Mouse (Mus musculus) kidney, embryonic 15.5 days (tissue): ENCODE measurements around the gene Trappc4. TPM values are rescaled to one million over a fixed set of nuclear protein-coding genes. Genes with fewer than 3 reads are reported as not detected.
"Not testable (repeated sequence)": the region's sequence is repeated elsewhere in the genome, so short reads cannot be mapped to it uniquely, and the experiment has no call there.

Source experiments
- ATAC-seq: fragments of 200-750 bp; cut with Nextera tagmentation; replicated peaks from 2 replicates; pipeline ENCODE4 v1.8.0; 2017; ENCODE audit warnings: moderate TSS enrichment; ENCODE audit not compliant: low FRiP score
- H3K27ac ChIP-seq: fragments of 300-500 bp; sonication (generic); 2 replicates; pipeline ENCODE4 v1.5.1; 2015; ENCODE audit warnings: mild to moderate bottlenecking, inconsistent platforms
- H3K27me3 ChIP-seq: fragments of 300-500 bp; sonication (generic); 2 replicates; pipeline ENCODE4 v1.6.1; 2015; ENCODE audit warnings: inconsistent platforms
- H3K36me3 ChIP-seq: fragments of 300-500 bp; sonication (generic); 2 replicates; pipeline ENCODE4 v1.6.1; 2015; ENCODE audit warnings: inconsistent platforms
- H3K4me1 ChIP-seq: fragments of 300-500 bp; sonication (generic); 2 replicates; pipeline ENCODE4 v1.6.1; 2015; ENCODE audit warnings: inconsistent platforms
- H3K4me2 ChIP-seq: fragments of 300-500 bp; sonication (generic); 2 replicates; pipeline ENCODE4 v1.6.1; 2015; ENCODE audit warnings: moderate library complexity, mild to moderate bottlenecking, inconsistent platforms
- H3K4me3 ChIP-seq: fragments of 300-500 bp; sonication (generic); replicated peaks from 2 replicates; pipeline ENCODE4 v1.5.1; 2015; ENCODE audit warnings: mild to moderate bottlenecking, inconsistent platforms
- H3K9ac ChIP-seq: fragments of 300-500 bp; sonication (generic); 2 replicates; pipeline ENCODE4 v1.6.1; 2015; ENCODE audit warnings: mild to moderate bottlenecking, inconsistent platforms
- H3K9me3 ChIP-seq: fragments of 300-500 bp; sonication (generic); replicated peaks from 2 replicates; pipeline ENCODE4 v1.6.1; 2016; ENCODE audit warnings: inconsistent platforms
- WGBS: fragments of 180-500 bp; shearing (Covaris S2); methylation state at CpG from one replicate; pipeline ENCODE4 v1.1.7; 2015; ENCODE audit warnings: mixed read lengths; 5-methylcytosine and 5-hydroxymethylcytosine counted together
- polyA plus RNA-seq: library from polyadenylated mRNA; unstranded; fragments of >200 nt; fragmentation: Nextera tagmentation; extraction: Ambion mirVana; gene quantifications from 2 replicates; pipeline ENCODE4 v1.2.1, GENCODE M21; 2015

Gene Trappc4
- polyA plus RNA-seq, 1 experiment from 2014 or later, result 138 TPM

GRCm38 (mm10) chr9:44418519-44419385 lies 11.4 kb upstream of the Trappc4 start, which contains the start of gene Ccdc84:
Gene Ccdc84 (minus strand): TSS chr9:44418569.
- Histone ChIP-seq H3K27ac (peak within 1 kb of the TSS; percentile 88), H3K9ac (peak within 1 kb of the TSS; percentile 75), H3K4me3 (peak within 1 kb of the TSS; percentile 76), H3K36me3 (peaks cover 23% of the 10 kb centered on the region), H3K27me3 (no peaks in the 10 kb centered on the region), H3K4me1 (peaks cover 18% of the 10 kb centered on the region), H3K4me2 (peak within 1 kb of the TSS; percentile 79), H3K9me3 (no peaks in the 10 kb centered on the region)
- ATAC-seq, result no peak
- WGBS, result 75% methylated on average over 14 of the region's 14 CpGs

GRCm38 (mm10) chr9:44417892-44418363 lies 10.5 kb upstream of the Trappc4 start:
- H3K4me1 ChIP-seq, result peaks cover 18% of the 10 kb centered on the region
- under 1% methylated on average over 38 of the region's 38 CpGs for WGBS
- peak overlapping the region; percentile 75 for H3K9ac ChIP-seq
- H3K27me3 ChIP-seq, result no peaks in the 10 kb centered on the region
- no peaks in the 10 kb centered on the region for H3K9me3 ChIP-seq
- peak overlapping the region; percentile 88 for H3K27ac ChIP-seq
- ATAC-seq, result peak; percentile 93
- H3K36me3 ChIP-seq, result peaks cover 29% of the 10 kb centered on the region
- H3K4me2 ChIP-seq, result peak overlapping the region; percentile 79
- H3K4me3 ChIP-seq, result peak overlapping the region; percentile 76

- Histone ChIP-seq H3K9me3 (no peaks in the 10 kb centered on the region), H3K4me1 (peaks cover 18% of the 10 kb centered on the region), H3K27ac (peak overlapping the region; percentile 88), H3K4me3 (peak overlapping the region; percentile 76), H3K27me3 (no peaks in the 10 kb centered on the region), H3K36me3 (peaks cover 35% of the 10 kb centered on the region), H3K9ac (peak overlapping the region; percentile 75), H3K4me2 (peak overlapping the region; percentile 79)
- 7% methylated on average over 26 of the region's 26 CpGs for WGBS
- ATAC-seq, result peak; percentile 85
These were observed 9.9 kb upstream of the Trappc4 start for GRCm38 (mm10) chr9:44417156-44417891.

- Histone ChIP-seq H3K27ac (0 out of 2 replicates have a peak overlapping the region, but pooled peaks have one; percentile 19), H3K9ac (no peak overlapping the region), H3K9me3 (no peaks in the 10 kb centered on the region), H3K4me1 (peaks cover 19% of the 10 kb centered on the region), H3K4me3 (no peak overlapping the region), H3K4me2 (no peak overlapping the region), H3K27me3 (no peaks in the 10 kb centered on the region), H3K36me3 (peaks cover 71% of the 10 kb centered on the region)
- 83% methylated on average over 2 of the region's 2 CpGs for WGBS
- ATAC-seq, result no peak
These were observed 5.4 kb upstream of the Trappc4 start for GRCm38 (mm10) chr9:44412781-44413180.

- ATAC-seq, result no peak
- H3K36me3 ChIP-seq, result peaks cover 71% of the 10 kb centered on the region
- no peak overlapping the region for H3K4me2 ChIP-seq
- H3K27me3 ChIP-seq, result no peaks in the 10 kb centered on the region
- peaks cover 16% of the 10 kb centered on the region for H3K4me1 ChIP-seq
- WGBS, result 87% methylated on average over 4 of the region's 4 CpGs
- H3K27ac ChIP-seq, result 0 out of 2 replicates have a peak overlapping the region, but pooled peaks have one; percentile 19
- no peak overlapping the region for H3K4me3 ChIP-seq
- no peaks in the 10 kb centered on the region for H3K9me3 ChIP-seq
- H3K9ac ChIP-seq, result no peak overlapping the region
These were observed 4.9 kb upstream of the Trappc4 start for GRCm38 (mm10) chr9:44412306-44412705.

- 91% methylated on average over 1 of the region's 1 CpGs for WGBS
- H3K9me3 ChIP-seq, result no peaks in the 10 kb centered on the region
- H3K4me2 ChIP-seq, result no peak overlapping the region
- no peak for ATAC-seq
- no peak overlapping the region for H3K9ac ChIP-seq
- peaks cover 12% of the 10 kb centered on the region for H3K4me1 ChIP-seq
- no peak overlapping the region for H3K4me3 ChIP-seq
- H3K27ac ChIP-seq, result no peak overlapping the region
- H3K27me3 ChIP-seq, result no peaks in the 10 kb centered on the region
- H3K36me3 ChIP-seq, result peaks cover 71% of the 10 kb centered on the region
These were observed 4.3 kb upstream of the Trappc4 start for GRCm38 (mm10) chr9:44411601-44412130.

- Histone ChIP-seq H3K27ac (no peak overlapping the region), H3K9ac (no peak overlapping the region), H3K4me2 (no peak overlapping the region), H3K27me3 (no peaks in the 10 kb centered on the region), H3K36me3 (peaks cover 64% of the 10 kb centered on the region), H3K4me3 (no peak overlapping the region), H3K4me1 (peaks cover 16% of the 10 kb centered on the region), H3K9me3 (no peaks in the 10 kb centered on the region)
- ATAC-seq, result no peak
- WGBS, result 80% methylated on average over 2 of the region's 2 CpGs
These were observed 3.4 kb upstream of the Trappc4 start for GRCm38 (mm10) chr9:44410647-44411336.

- Histone ChIP-seq H3K4me2 (peak overlapping the region; percentile 63), H3K36me3 (peaks cover 68% of the 10 kb centered on the region), H3K9ac (peak overlapping the region; percentile 91), H3K4me1 (peaks cover 15% of the 10 kb centered on the region), H3K4me3 (peak overlapping the region; percentile 86)
- ATAC-seq, H3K27me3 ChIP-seq, H3K9me3 ChIP-seq, H3K27ac ChIP-seq: not testable (repeated sequence)
- 78% methylated on average over 9 of the region's 9 CpGs for WGBS
These were observed 1.3 kb upstream of the Trappc4 start for GRCm38 (mm10) chr9:44408693-44409092.

GRCm38 (mm10) chr9:44407752-44408097 lies 325 bp upstream of the Trappc4 start:
- Histone ChIP-seq H3K9me3 (no peaks in the 10 kb centered on the region), H3K9ac (peak overlapping the region; percentile 91), H3K4me2 (peak overlapping the region; percentile 63), H3K4me1 (peaks cover 15% of the 10 kb centered on the region), H3K36me3 (peaks cover 70% of the 10 kb centered on the region), H3K27me3 (no peaks in the 10 kb centered on the region), H3K4me3 (peak overlapping the region; percentile 86), H3K27ac (peak overlapping the region; percentile 99)
- ATAC-seq, result no peak; the same call in 1 of the 2 replicates
- 0% methylated on average over 24 of the region's 24 CpGs for WGBS

- no peak overlapping the region for H3K9ac ChIP-seq
- H3K27ac ChIP-seq, result no peak overlapping the region
- no peak overlapping the region for H3K4me3 ChIP-seq
- peaks cover 70% of the 10 kb centered on the region for H3K36me3 ChIP-seq
- H3K4me1 ChIP-seq, result peaks cover 15% of the 10 kb centered on the region
- ATAC-seq, result no peak
- H3K27me3 ChIP-seq, result no peaks in the 10 kb centered on the region
- WGBS, result 58% methylated on average over 3 of the region's 3 CpGs
- no peak overlapping the region for H3K4me2 ChIP-seq
- no peaks in the 10 kb centered on the region for H3K9me3 ChIP-seq
These were observed 2.4 kb downstream of the Trappc4 start for GRCm38 (mm10) chr9:44405011-44405410.

- 61% methylated on average over 4 of the region's 4 CpGs for WGBS
- no peak for ATAC-seq
These were observed 6.3 kb downstream of the Trappc4 start for GRCm38 (mm10) chr9:44401081-44401480.

More at GRCm38 (mm10) chr9:44401081-44401480, 6.3 kb downstream of the Trappc4 start:
- Histone ChIP-seq H3K4me1 (peaks cover 33% of the 10 kb centered on the region), H3K4me3 (no peak overlapping the region), H3K36me3 (peaks cover 66% of the 10 kb centered on the region), H3K4me2 (no peak overlapping the region), H3K27me3 (no peaks in the 10 kb centered on the region), H3K27ac (no peak overlapping the region), H3K9me3 (no peaks in the 10 kb centered on the region), H3K9ac (no peak overlapping the region)
